Mouse (Mus musculus) G1E (cell line): ENCODE measurements around the gene Lilra5.

ENCODE experiments used
- CTCF ChIP-seq: IDR thresholded peaks from 2 replicates; pipeline ENCODE4 v1.5.1; 2012; ENCODE audit warnings: low read depth, low read length, inconsistent platforms, mixed read lengths
- GATA1 ChIP-seq: IDR thresholded peaks from 2 replicates; pipeline ENCODE4 v1.6.1; 2012; ENCODE audit warnings: borderline replicate concordance, low read length, inconsistent platforms, mixed read lengths
- TAL1 ChIP-seq: conservative IDR thresholded peaks from 2 replicates; pipeline ENCODE4 v1.6.1; 2012; ENCODE audit warnings: low read depth, low read length, inconsistent platforms, mixed read lengths

DNA sequence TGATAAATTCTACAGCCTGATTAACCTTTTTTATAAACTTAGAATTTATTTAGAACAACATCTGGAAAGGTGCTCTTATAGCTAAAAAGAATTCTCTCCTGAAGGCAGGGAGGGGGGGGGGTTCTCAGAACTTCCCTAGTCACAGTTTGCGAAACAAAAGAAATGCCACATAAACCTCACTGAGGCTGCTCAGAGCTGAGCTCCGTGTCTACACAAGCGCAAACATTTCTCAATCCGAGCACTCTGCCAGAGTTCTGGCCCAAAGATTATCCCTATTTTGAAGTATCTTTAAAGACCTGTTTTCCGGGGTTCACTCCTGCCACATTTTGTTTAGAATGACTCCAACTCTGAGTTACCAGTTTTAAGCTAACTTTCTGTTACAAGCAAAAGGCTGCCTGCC lies 55.1 kb downstream of the Lilra5 start:
- TF ChIP-seq CTCF: no peak
- TF ChIP-seq GATA1: no peak
- no peak for TF ChIP-seq TAL1
